Mouse (Mus musculus): Measurements from ENCODE around the gene Map4k4. TPM values are rescaled to one million over a fixed set of nuclear protein-coding genes. Genes with fewer than 3 reads are reported as not detected.
A peak's percentile ranks its signal among the peaks of the same experiment; 100 is the strongest.

Gene Map4k4
- polyA plus RNA-seq, 1 experiment from 2014 or later: 73.9 TPM

- H3K27ac ChIP-seq: no peak overlapping the region
- no peak for ATAC-seq (ENCODE audit: low FRiP score)
- no peak overlapping the region for H3K4me3 ChIP-seq (replicated peaks)
- H3K27me3 ChIP-seq: no peaks in the 10 kb centered on the region
- H3K9me3 ChIP-seq: no peaks in the 10 kb centered on the region
- WGBS: 84% methylated on average over 5 of the region's 5 CpGs
- H3K4me2 ChIP-seq: no peak overlapping the region
- no peak overlapping the region for H3K9ac ChIP-seq
- no peaks in the 10 kb centered on the region for H3K36me3 ChIP-seq (replicated peaks)
- H3K4me1 ChIP-seq: peaks cover 77% of the 10 kb centered on the region
Measured at GRCm38 (mm10) chr1:39956712-39957111, 56.0 kb downstream of the Map4k4 start.

- Histone ChIP-seq H3K4me3 (replicated peaks) (no peak overlapping the region), H3K27me3 (no peaks in the 10 kb centered on the region), H3K9me3 (no peaks in the 10 kb centered on the region), H3K9ac (no peak overlapping the region), H3K4me2 (no peak overlapping the region), H3K36me3 (replicated peaks) (peaks cover 11% of the 10 kb centered on the region), H3K27ac (no peak overlapping the region), H3K4me1 (peaks cover 77% of the 10 kb centered on the region)
- whole genome bisulfite sequencing: 87% methylated on average over 7 of the region's 7 CpGs
- ATAC-seq (ENCODE audit: low FRiP score): no peak
Measured at GRCm38 (mm10) chr1:39957981-39958380, 57.3 kb downstream of the Map4k4 start.

- no peak for ATAC-seq (ENCODE audit: low FRiP score)
Measured at GRCm38 (mm10) chr1:39960623-39961022, 59.9 kb downstream of the Map4k4 start.

GRCm38 (mm10) chr1:39961113-39961512, 60.4 kb downstream of the Map4k4 start:
- ATAC-seq (ENCODE audit: low FRiP score): no peak
- no peaks in the 10 kb centered on the region for H3K27me3 ChIP-seq
- H3K36me3 ChIP-seq (replicated peaks): peaks cover 25% of the 10 kb centered on the region
- H3K4me1 ChIP-seq: peaks cover 77% of the 10 kb centered on the region
- no peak overlapping the region for H3K9ac ChIP-seq
- no peak overlapping the region for H3K4me2 ChIP-seq
- 91% methylated on average over 6 of the region's 6 CpGs for WGBS
- no peak overlapping the region for H3K27ac ChIP-seq
- H3K4me3 ChIP-seq (replicated peaks): no peak overlapping the region
- no peaks in the 10 kb centered on the region for H3K9me3 ChIP-seq

More at GRCm38 (mm10) chr1:39960623-39961022, 59.9 kb downstream of the Map4k4 start:
- H3K4me2 ChIP-seq: no peak overlapping the region
- H3K4me3 ChIP-seq (replicated peaks): no peak overlapping the region
- peaks cover 80% of the 10 kb centered on the region for H3K4me1 ChIP-seq
- H3K27ac ChIP-seq: no peak overlapping the region
- H3K36me3 ChIP-seq (replicated peaks): peaks cover 25% of the 10 kb centered on the region
- no peak overlapping the region for H3K9ac ChIP-seq
- H3K27me3 ChIP-seq: no peaks in the 10 kb centered on the region
- 100% methylated on average over 1 of the region's 1 CpGs for WGBS
- no peaks in the 10 kb centered on the region for H3K9me3 ChIP-seq

- Histone ChIP-seq H3K4me3 (replicated peaks) (no peak overlapping the region), H3K4me1 (peaks cover 66% of the 10 kb centered on the region), H3K4me2 (no peak overlapping the region), H3K27me3 (no peaks in the 10 kb centered on the region), H3K9ac (no peak overlapping the region), H3K36me3 (replicated peaks) (peaks cover 25% of the 10 kb centered on the region), H3K9me3 (no peaks in the 10 kb centered on the region), H3K27ac (no peak overlapping the region)
- ATAC-seq (ENCODE audit: low FRiP score): no peak
- WGBS: 80% methylated on average over 4 of the region's 4 CpGs
Measured at GRCm38 (mm10) chr1:39962321-39962720, 61.6 kb downstream of the Map4k4 start.

GRCm38 (mm10) chr1:39962840-39963239, 62.1 kb downstream of the Map4k4 start:
- H3K27ac ChIP-seq: no peak overlapping the region
- 88% methylated on average over 8 of the region's 8 CpGs for whole genome bisulfite sequencing
- peaks cover 26% of the 10 kb centered on the region for H3K36me3 ChIP-seq (replicated peaks)
- H3K4me2 ChIP-seq: no peak overlapping the region
- no peaks in the 10 kb centered on the region for H3K9me3 ChIP-seq
- H3K4me1 ChIP-seq: peaks cover 61% of the 10 kb centered on the region
- H3K9ac ChIP-seq: no peak overlapping the region
- H3K27me3 ChIP-seq: no peaks in the 10 kb centered on the region
- no peak overlapping the region for H3K4me3 ChIP-seq (replicated peaks)
- no peak for ATAC-seq (ENCODE audit: low FRiP score)

- peaks cover 54% of the 10 kb centered on the region for H3K4me1 ChIP-seq
- H3K27ac ChIP-seq: peak overlapping the region; percentile 31; the same call in 1 of the 2 replicates
- H3K27me3 ChIP-seq: no peaks in the 10 kb centered on the region
- 57% methylated on average over 3 of the region's 3 CpGs for WGBS
- H3K36me3 ChIP-seq (replicated peaks): peaks cover 32% of the 10 kb centered on the region
- H3K4me2 ChIP-seq: no peak overlapping the region
- H3K9ac ChIP-seq: no peak overlapping the region
- no peak overlapping the region for H3K4me3 ChIP-seq (replicated peaks)
- ATAC-seq (ENCODE audit: low FRiP score): peak; percentile 52
- no peaks in the 10 kb centered on the region for H3K9me3 ChIP-seq
Measured at GRCm38 (mm10) chr1:39963821-39964220, 63.1 kb downstream of the Map4k4 start.

GRCm38 (mm10) chr1:39964427-39964826, 63.7 kb downstream of the Map4k4 start:
- peaks cover 54% of the 10 kb centered on the region for H3K4me1 ChIP-seq
- peak; percentile 9; the same call in 1 of the 2 replicates for ATAC-seq (ENCODE audit: low FRiP score)
- H3K27ac ChIP-seq: no peak overlapping the region
- 94% methylated on average over 2 of the region's 2 CpGs for WGBS
- H3K36me3 ChIP-seq (replicated peaks): peaks cover 35% of the 10 kb centered on the region
- no peak overlapping the region for H3K9ac ChIP-seq
- no peak overlapping the region for H3K4me3 ChIP-seq (replicated peaks)
- no peak overlapping the region for H3K4me2 ChIP-seq
- no peaks in the 10 kb centered on the region for H3K27me3 ChIP-seq
- H3K9me3 ChIP-seq: no peaks in the 10 kb centered on the region

GRCm38 (mm10) chr1:39965461-39965860, 64.7 kb downstream of the Map4k4 start:
- Histone ChIP-seq H3K4me3 (replicated peaks) (no peak overlapping the region), H3K36me3 (replicated peaks) (peaks cover 35% of the 10 kb centered on the region), H3K9me3 (no peaks in the 10 kb centered on the region), H3K4me2 (no peak overlapping the region), H3K9ac (no peak overlapping the region), H3K27me3 (no peaks in the 10 kb centered on the region), H3K27ac (no peak overlapping the region), H3K4me1 (peaks cover 55% of the 10 kb centered on the region)
- 78% methylated on average over 3 of the region's 3 CpGs for WGBS
- ATAC-seq (ENCODE audit: low FRiP score): no peak

GRCm38 (mm10) chr1:39968999-39969398, 68.3 kb downstream of the Map4k4 start:
- Histone ChIP-seq H3K36me3 (replicated peaks) (peaks cover 19% of the 10 kb centered on the region; the same call in 1 of the 2 replicates), H3K27ac (0 out of 2 replicates have a peak overlapping the region, but pooled peaks have one; percentile 20)

GRCm38 (mm10) chr1:39969771-39970406, 69.2 kb downstream of the Map4k4 start:
- H3K9ac ChIP-seq: no peak overlapping the region

More at GRCm38 (mm10) chr1:39968999-39969398, 68.3 kb downstream of the Map4k4 start:
- Histone ChIP-seq H3K9me3 (no peaks in the 10 kb centered on the region), H3K4me1 (peaks cover 26% of the 10 kb centered on the region), H3K4me2 (no peak overlapping the region), H3K4me3 (replicated peaks) (no peak overlapping the region), H3K9ac (no peak overlapping the region), H3K27me3 (no peaks in the 10 kb centered on the region)
- ATAC-seq (ENCODE audit: low FRiP score): no peak
- WGBS: 83% methylated on average over 7 of the region's 7 CpGs

GRCm38 (mm10) chr1:39972411-39972810, 71.7 kb downstream of the Map4k4 start:
- no peaks in the 10 kb centered on the region for H3K9me3 ChIP-seq
- peak overlapping the region; percentile 60; the same call in 1 of the 2 replicates for H3K27ac ChIP-seq
- H3K9ac ChIP-seq: no peak overlapping the region
- no peaks in the 10 kb centered on the region for H3K27me3 ChIP-seq
- no peak overlapping the region for H3K4me3 ChIP-seq (replicated peaks)
- 71% methylated on average over 7 of the region's 7 CpGs for WGBS
- ATAC-seq (ENCODE audit: low FRiP score): no peak
- H3K36me3 ChIP-seq (replicated peaks): peaks cover 45% of the 10 kb centered on the region
- H3K4me1 ChIP-seq: peaks cover 28% of the 10 kb centered on the region
- H3K4me2 ChIP-seq: no peak overlapping the region

More at GRCm38 (mm10) chr1:39969771-39970406, 69.2 kb downstream of the Map4k4 start:
- WGBS: 56% methylated on average over 2 of the region's 2 CpGs
- Histone ChIP-seq H3K4me3 (replicated peaks) (no peak overlapping the region), H3K27ac (peak overlapping the region; percentile 32), H3K4me1 (peaks cover 20% of the 10 kb centered on the region), H3K36me3 (replicated peaks) (peaks cover 25% of the 10 kb centered on the region), H3K4me2 (no peak overlapping the region), H3K27me3 (no peaks in the 10 kb centered on the region), H3K9me3 (no peaks in the 10 kb centered on the region)
- peak; percentile 21; the same call in 1 of the 2 replicates for ATAC-seq (ENCODE audit: low FRiP score)

- Histone ChIP-seq H3K27me3 (no peaks in the 10 kb centered on the region), H3K4me1 (peaks cover 25% of the 10 kb centered on the region), H3K36me3 (replicated peaks) (peaks cover 50% of the 10 kb centered on the region), H3K27ac (no peak overlapping the region), H3K4me2 (no peak overlapping the region), H3K9ac (no peak overlapping the region), H3K4me3 (replicated peaks) (no peak overlapping the region), H3K9me3 (no peaks in the 10 kb centered on the region)
- 87% methylated on average over 4 of the region's 4 CpGs for WGBS
- no peak for ATAC-seq (ENCODE audit: low FRiP score)
Measured at GRCm38 (mm10) chr1:39973911-39974310, 73.2 kb downstream of the Map4k4 start.

Measured in forebrain, embryonic 12.5 days (tissue).